Mouse (Mus musculus) forebrain, embryonic 11.5 days (tissue): ENCODE data around the gene Fcf1. TPM values are rescaled to one million over a fixed set of nuclear protein-coding genes. Genes with fewer than 3 reads are reported as not detected.

ENCODE experiments used
- ATAC-seq: fragments of 200-750 bp; cut with Nextera tagmentation; replicated peaks from 2 replicates; pipeline ENCODE4 v1.8.0; 2017; ENCODE audit warnings: moderate TSS enrichment; ENCODE audit not compliant: low FRiP score
- DNase-seq: peaks from one replicate; pipeline ENCODE4 v3.0.0-alpha.2; 2017; ENCODE audit warnings: low spot score
- H3K27ac ChIP-seq: fragments of 300-500 bp; sonication (generic); 2 replicates; pipeline ENCODE4 v1.5.1; 2014; ENCODE audit warnings: low read depth, low read length
- H3K27me3 ChIP-seq: fragments of 300-500 bp; sonication (generic); 2 replicates; pipeline ENCODE4 v1.6.1; 2014; ENCODE audit warnings: mild to moderate bottlenecking, low read length, mixed read lengths; ENCODE audit not compliant: control insufficient read depth, insufficient read depth
- H3K36me3 ChIP-seq: fragments of 300-500 bp; sonication (generic); 2 replicates; pipeline ENCODE4 v1.6.1; 2014; ENCODE audit warnings: mild to moderate bottlenecking, low read length, moderate library complexity, mixed read lengths; ENCODE audit not compliant: control insufficient read depth, insufficient read depth
- H3K4me1 ChIP-seq: fragments of 300-500 bp; sonication (generic); replicated peaks from 2 replicates; pipeline ENCODE4 v1.6.1; 2014; ENCODE audit warnings: low read length, mixed read lengths; ENCODE audit not compliant: control insufficient read depth, insufficient read depth
- H3K4me2 ChIP-seq: fragments of 300-500 bp; sonication (generic); 2 replicates; pipeline ENCODE4 v1.6.1; 2014; ENCODE audit warnings: low read depth, mild to moderate bottlenecking, low read length, moderate library complexity, mixed read lengths; ENCODE audit not compliant: severe bottlenecking
- H3K4me3 ChIP-seq: fragments of 300-500 bp; sonication (generic); 2 replicates; pipeline ENCODE4 v1.5.1; 2014; ENCODE audit warnings: low read depth, low read length
- H3K9ac ChIP-seq: fragments of 300-500 bp; sonication (generic); 2 replicates; pipeline ENCODE4 v1.6.1; 2014; ENCODE audit warnings: low read length
- H3K9me3 ChIP-seq: fragments of 300-500 bp; sonication (generic); 2 replicates; pipeline ENCODE4 v1.6.1; 2016; ENCODE audit warnings: low read length, mixed read lengths; ENCODE audit not compliant: control insufficient read depth
- WGBS: fragments of 180-500 bp; shearing (Covaris S2); extraction: QIAGEN DNeasy Blood & Tissue Kit; methylation state at CpG from one replicate; pipeline ENCODE4 v1.1.7; 2014; 5-methylcytosine and 5-hydroxymethylcytosine counted together
- polyA plus RNA-seq: library from polyadenylated mRNA; unstranded; fragments of >200 nt; fragmentation: Nextera tagmentation; extraction: Ambion mirVana; gene quantifications from 2 replicates; pipeline ENCODE4 v1.2.1, GENCODE M21; 2014

Fcf1 gene
- polyA plus RNA-seq, 1 experiment from 2014 or later: 148 TPM

DNA sequence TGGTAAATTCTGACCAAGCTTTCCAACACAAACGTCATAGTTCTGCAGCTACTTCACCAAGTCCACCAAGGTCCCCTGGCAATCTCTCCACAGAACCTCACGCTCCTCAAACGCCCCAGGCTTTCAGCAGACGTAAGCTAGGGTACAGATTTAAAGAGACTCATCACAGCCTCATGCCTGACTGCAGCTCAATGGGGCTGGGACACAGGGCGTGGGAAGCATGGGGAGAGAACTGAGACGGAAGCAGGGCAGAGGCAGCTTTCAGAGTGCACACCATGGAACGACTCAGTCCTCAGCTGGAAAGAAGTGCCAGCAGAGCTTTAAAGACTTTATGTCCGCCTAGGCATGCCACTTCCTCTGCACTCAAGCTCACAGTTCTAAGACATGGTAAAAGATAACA, 19.2 kb upstream of the Fcf1 start:
- H3K9ac ChIP-seq: no peak overlapping the region
- H3K27ac ChIP-seq: no peak overlapping the region
- no peak for ATAC-seq
- H3K4me2 ChIP-seq: no peak overlapping the region
- WGBS: 49% methylated on average over 8 of the region's 8 CpGs
- H3K36me3 ChIP-seq: no peaks in the 10 kb centered on the region; the same call in 1 of the 2 replicates
- no peak for DNase-seq
- H3K4me1 ChIP-seq: no peaks in the 10 kb centered on the region
- no peak overlapping the region for H3K4me3 ChIP-seq
- no peaks in the 10 kb centered on the region for H3K9me3 ChIP-seq
- no peaks in the 10 kb centered on the region for H3K27me3 ChIP-seq

- no peaks in the 10 kb centered on the region; the same call in 1 of the 2 replicates for H3K36me3 ChIP-seq
- no peak overlapping the region for H3K4me3 ChIP-seq
- H3K4me2 ChIP-seq: no peak overlapping the region
- DNase-seq (no peak), ATAC-seq (no peak)
- WGBS: 85% methylated on average over 1 of the region's 1 CpGs
- H3K9ac ChIP-seq: no peak overlapping the region
- H3K27ac ChIP-seq: no peak overlapping the region
- H3K27me3 ChIP-seq: no peaks in the 10 kb centered on the region
- no peaks in the 10 kb centered on the region for H3K4me1 ChIP-seq
- H3K9me3 ChIP-seq: no peaks in the 10 kb centered on the region
These were observed 18.3 kb upstream of the Fcf1 start for GRCm38 (mm10) chr12:84952351-84952750.

DNA sequence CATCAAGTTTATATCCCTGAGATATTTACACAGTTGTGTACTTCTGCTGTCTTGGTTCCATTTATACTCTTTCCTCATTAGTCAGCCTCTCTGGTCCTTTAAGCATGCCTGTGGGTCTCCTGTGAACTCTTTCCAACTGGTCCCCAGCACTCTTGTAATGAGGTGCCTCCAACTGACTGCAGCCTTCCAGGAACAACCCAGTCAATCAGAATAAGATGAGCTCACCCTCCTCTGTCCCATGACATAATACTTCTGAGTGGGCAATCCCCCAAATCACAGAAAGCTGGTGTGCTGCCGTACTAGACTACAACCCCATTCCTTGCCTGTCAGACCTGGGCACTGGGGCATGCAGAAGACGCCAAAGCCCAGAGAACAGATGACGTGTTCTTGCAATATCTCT, 14.4 kb upstream of the Fcf1 start:
- H3K27ac ChIP-seq: no peak overlapping the region
- no peaks in the 10 kb centered on the region for H3K9me3 ChIP-seq
- 93% methylated on average over 3 of the region's 3 CpGs for WGBS
- H3K27me3 ChIP-seq: no peaks in the 10 kb centered on the region
- ATAC-seq (no peak), DNase-seq (no peak)
- H3K4me2 ChIP-seq: no peak overlapping the region
- no peak overlapping the region for H3K9ac ChIP-seq
- H3K36me3 ChIP-seq: no peaks in the 10 kb centered on the region
- no peaks in the 10 kb centered on the region for H3K4me1 ChIP-seq
- no peak overlapping the region for H3K4me3 ChIP-seq

DNA sequence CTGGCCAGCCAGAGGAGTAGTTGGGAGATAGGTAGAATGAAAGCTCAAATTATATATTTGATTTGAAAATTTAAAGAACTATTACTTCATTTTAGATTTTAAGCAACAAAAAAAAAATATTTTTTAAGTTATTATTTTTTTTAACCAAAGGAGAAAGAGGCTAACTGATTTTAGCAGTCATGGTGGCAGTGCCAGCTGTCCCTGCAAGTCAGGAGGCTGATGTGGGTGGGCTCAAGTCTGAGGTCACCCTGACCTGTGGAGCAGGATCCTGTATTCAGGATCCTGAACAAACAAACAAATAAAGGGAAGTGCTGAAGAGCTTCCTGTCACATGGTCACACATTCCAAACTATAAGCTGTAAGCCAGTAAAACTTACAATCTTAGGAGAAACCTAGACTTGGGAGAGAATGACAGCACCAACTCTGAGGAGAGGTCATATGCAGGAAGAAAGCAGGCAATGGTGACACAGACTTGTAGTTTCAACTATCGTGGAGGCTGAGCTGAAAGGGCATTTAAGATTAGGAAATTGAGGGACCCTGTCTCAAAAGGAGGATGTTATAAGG, 11.8 kb upstream of the Fcf1 start:
- 76% methylated on average over 1 of the region's 1 CpGs for WGBS
- no peaks in the 10 kb centered on the region for H3K36me3 ChIP-seq
- no peak for ATAC-seq

GRCm38 (mm10) chr12:84962606-84963005, 8.1 kb upstream of the Fcf1 start:
- no peaks in the 10 kb centered on the region for H3K27me3 ChIP-seq
- no peak overlapping the region for H3K9ac ChIP-seq
- ATAC-seq: no peak
- no peaks in the 10 kb centered on the region for H3K9me3 ChIP-seq
- H3K27ac ChIP-seq: no peak overlapping the region
- H3K4me3 ChIP-seq: no peak overlapping the region
- no peaks in the 10 kb centered on the region for H3K36me3 ChIP-seq
- WGBS: 82% methylated on average over 7 of the region's 7 CpGs
- no peak for DNase-seq
- H3K4me1 ChIP-seq: no peaks in the 10 kb centered on the region
- H3K4me2 ChIP-seq: no peak overlapping the region

More for the DNA sequence above, 11.8 kb upstream of the Fcf1 start:
- DNase-seq: no peak
- H3K4me1 ChIP-seq: no peaks in the 10 kb centered on the region
- H3K4me3 ChIP-seq: no peak overlapping the region
- H3K9me3 ChIP-seq: no peaks in the 10 kb centered on the region
- no peak overlapping the region for H3K4me2 ChIP-seq
- no peak overlapping the region for H3K9ac ChIP-seq
- no peaks in the 10 kb centered on the region for H3K27me3 ChIP-seq
- no peak overlapping the region for H3K27ac ChIP-seq

DNA sequence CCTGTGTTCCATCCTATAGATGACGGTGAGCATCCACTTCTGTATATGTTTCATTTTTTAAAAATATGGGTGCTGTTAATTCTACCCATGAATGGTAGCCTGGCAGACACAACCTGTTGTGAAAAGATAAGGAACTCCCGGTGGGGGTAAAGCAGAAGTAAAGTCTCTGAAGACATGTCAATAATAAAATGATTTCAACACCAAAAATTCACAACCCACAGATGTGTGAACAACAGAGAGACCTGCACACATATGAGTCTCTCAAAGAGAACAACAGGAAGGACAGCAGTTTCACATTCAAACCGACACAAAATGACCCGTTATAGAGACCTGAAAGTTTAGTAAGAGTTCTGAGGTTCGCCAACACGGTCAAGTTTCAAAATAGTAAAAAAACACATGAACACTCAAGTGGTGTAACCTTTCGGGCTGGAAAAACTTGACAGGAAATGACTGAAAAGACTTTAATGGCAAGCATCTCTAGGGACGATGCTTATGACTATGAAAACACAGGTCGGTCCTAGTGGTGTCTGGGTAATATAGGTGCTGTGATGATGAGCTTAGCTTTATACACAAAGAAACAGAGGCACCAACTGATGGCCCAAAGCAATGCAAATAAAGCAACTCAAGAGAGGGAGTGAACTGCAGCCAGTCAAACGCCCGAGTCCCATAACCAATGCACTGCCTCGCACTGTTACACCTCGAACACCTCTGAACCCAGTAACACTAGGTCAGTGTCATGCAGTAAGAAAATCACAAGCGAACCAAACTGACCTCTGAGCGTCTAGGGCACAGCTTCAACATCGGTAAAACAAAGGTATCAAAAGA, 1.7 kb upstream of the Fcf1 start:
- peaks cover under 1% of the 10 kb centered on the region; the same call in 1 of the 2 replicates for H3K36me3 ChIP-seq
- no peaks in the 10 kb centered on the region for H3K9me3 ChIP-seq
- peak overlapping the region; percentile 53; the same call in 1 of the 2 replicates for H3K4me2 ChIP-seq

DNA sequence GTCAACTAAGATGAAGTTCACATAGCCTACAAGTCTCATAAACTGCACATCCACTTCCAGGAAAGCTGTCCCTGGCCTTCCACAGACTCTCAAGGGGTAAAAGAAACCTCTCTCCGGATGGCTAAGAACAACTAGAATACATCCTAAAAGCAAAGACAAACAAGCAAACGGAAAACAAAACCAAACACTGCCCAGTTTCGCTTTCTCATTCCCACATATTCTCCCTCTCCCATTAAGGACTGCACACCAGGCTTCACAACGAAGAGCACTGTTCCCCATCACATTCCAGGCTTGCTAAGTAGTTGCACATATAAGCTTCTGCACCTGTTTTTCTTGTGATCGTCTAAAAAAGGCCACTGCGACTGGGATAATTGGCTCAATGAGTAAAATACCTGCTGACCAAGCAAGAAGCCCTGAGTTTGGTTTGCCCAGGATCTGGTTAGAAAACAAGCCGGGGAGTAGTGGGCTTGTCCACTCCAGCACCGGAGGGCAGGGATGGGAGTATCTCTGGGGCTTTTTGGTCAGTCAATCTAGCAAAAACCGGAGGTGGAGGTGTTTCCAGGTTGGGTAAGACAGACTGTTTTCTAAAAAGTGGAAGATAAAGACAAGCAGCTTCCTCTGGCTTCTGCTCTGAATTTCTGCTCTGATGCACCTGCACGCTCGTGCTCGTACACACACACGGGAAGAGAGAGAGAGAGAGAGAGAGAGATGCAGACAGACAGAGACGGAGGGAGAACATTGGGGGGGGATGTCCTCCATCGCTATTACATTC, 855 bp upstream of the Fcf1 start:
- no peak overlapping the region for H3K27ac ChIP-seq
- WGBS: 27% methylated on average over 15 of the region's 15 CpGs

More for the DNA sequence above, 1.7 kb upstream of the Fcf1 start:
- peak overlapping the region; percentile 62; the same call in 1 of the 2 replicates for H3K4me3 ChIP-seq
- no peak overlapping the region; the same call in 1 of the 2 replicates for H3K9ac ChIP-seq
- H3K27me3 ChIP-seq: no peaks in the 10 kb centered on the region
- no peak overlapping the region for H3K27ac ChIP-seq
- no peak for DNase-seq
- ATAC-seq: no peak
- 88% methylated on average over 16 of the region's 16 CpGs for WGBS
- H3K4me1 ChIP-seq: peaks cover 8% of the 10 kb centered on the region; the same call in 1 of the 2 replicates

GRCm38 (mm10) chr12:84979264-84979862, 8.7 kb downstream of the Fcf1 start:
- Histone ChIP-seq H3K27me3 (no peaks in the 10 kb centered on the region), H3K4me2 (no peak overlapping the region), H3K4me1 (no peaks in the 10 kb centered on the region), H3K27ac (no peak overlapping the region), H3K36me3 (peaks cover 6% of the 10 kb centered on the region), H3K4me3 (no peak overlapping the region), H3K9me3 (no peaks in the 10 kb centered on the region), H3K9ac (no peak overlapping the region)
- 91% methylated on average over 2 of the region's 2 CpGs for WGBS
- no peak for DNase-seq
- ATAC-seq: no peak

More for the DNA sequence above, 855 bp upstream of the Fcf1 start:
- DNase-seq (no peak), ATAC-seq (no peak)
- Histone ChIP-seq H3K4me3 (peak overlapping the region; percentile 62), H3K9me3 (no peaks in the 10 kb centered on the region), H3K9ac (peak overlapping the region; percentile 65), H3K27me3 (no peaks in the 10 kb centered on the region), H3K36me3 (peaks cover 6% of the 10 kb centered on the region; the same call in 1 of the 2 replicates), H3K4me1 (peaks cover 8% of the 10 kb centered on the region; the same call in 1 of the 2 replicates), H3K4me2 (peak overlapping the region; percentile 53)
